Mouse (Mus musculus) kidney, embryonic 16.5 days (tissue): ENCODE data around the gene A1bg. TPM values are rescaled to one million over a fixed set of nuclear protein-coding genes. Genes with fewer than 3 reads are reported as not detected.
A peak's percentile ranks its signal among the peaks of the same experiment; 100 is the strongest.

Experiments used
- ATAC-seq: fragments of 200-750 bp; cut with Nextera tagmentation; 2 replicates; pipeline ENCODE4 v1.8.0; 2017; ENCODE audit warnings: moderate TSS enrichment; ENCODE audit not compliant: low FRiP score, low TSS enrichment
- H3K27ac ChIP-seq: fragments of 300-500 bp; sonication (generic); 2 replicates; pipeline ENCODE4 v1.5.1; 2014; ENCODE audit warnings: low read length
- H3K27me3 ChIP-seq: fragments of 300-500 bp; sonication (generic); 2 replicates; pipeline ENCODE4 v1.6.1; 2014; ENCODE audit warnings: low read length, control low read depth, mixed read lengths; ENCODE audit not compliant: insufficient read depth
- H3K36me3 ChIP-seq: fragments of 300-500 bp; sonication (generic); 2 replicates; pipeline ENCODE4 v1.6.1; 2014; ENCODE audit warnings: low read length, control low read depth, mixed read lengths; ENCODE audit not compliant: insufficient read depth
- H3K4me1 ChIP-seq: fragments of 300-500 bp; sonication (generic); 2 replicates; pipeline ENCODE4 v1.6.1; 2014; ENCODE audit warnings: low read length, control low read depth, mixed read lengths; ENCODE audit not compliant: insufficient read depth
- H3K4me2 ChIP-seq: fragments of 300-500 bp; sonication (generic); replicated peaks from 2 replicates; pipeline ENCODE4 v1.6.1; 2014; ENCODE audit warnings: low read depth, low read length
- H3K4me3 ChIP-seq: fragments of 300-500 bp; sonication (generic); 2 replicates; pipeline ENCODE4 v1.5.1; 2014; ENCODE audit warnings: mild to moderate bottlenecking, low read length
- H3K9ac ChIP-seq: fragments of 300-500 bp; sonication (generic); replicated peaks from 2 replicates; pipeline ENCODE4 v1.6.1; 2014; ENCODE audit warnings: low read length
- H3K9me3 ChIP-seq: fragments of 300-500 bp; sonication (generic); 2 replicates; pipeline ENCODE4 v1.6.1; 2016; ENCODE audit warnings: low read length, control low read depth
- WGBS: fragments of 180-500 bp; shearing (Covaris S2); extraction: QIAGEN DNeasy Blood & Tissue Kit; methylation state at CpG from one replicate; pipeline ENCODE4 v1.1.7; 2014; 5-methylcytosine and 5-hydroxymethylcytosine counted together
- polyA plus RNA-seq: library from polyadenylated mRNA; unstranded; fragments of >200 nt; fragmentation: Nextera tagmentation; extraction: Ambion mirVana; gene quantifications from 2 replicates; pipeline ENCODE4 v1.2.1, GENCODE M21; 2015

A1bg gene
- not detected in 2 replicates for polyA plus RNA-seq

GRCm38 (mm10) chr15:60922912-60923311 lies at the start of gene A1bg:
Gene A1bg, minus strand, starts transcription at chr15:60923012.
- Histone ChIP-seq H3K9me3 (no peaks in the 10 kb centered on the region), H3K9ac (no peak within 1 kb of the TSS), H3K36me3 (no peaks in the 10 kb centered on the region), H3K27ac (no peak within 1 kb of the TSS), H3K27me3 (no peaks in the 10 kb centered on the region), H3K4me3 (no peak within 1 kb of the TSS), H3K4me2 (no peak within 1 kb of the TSS), H3K4me1 (no peaks in the 10 kb centered on the region)
- ATAC-seq: no peak

- Histone ChIP-seq H3K27ac (no peak overlapping the region), H3K4me1 (peaks cover 5% of the 10 kb centered on the region; the same call in 1 of the 2 replicates), H3K4me2 (no peak overlapping the region), H3K27me3 (0 out of 2 replicates have a peak, but pooled peaks cover 2% of the 10 kb centered on the region), H3K36me3 (no peaks in the 10 kb centered on the region), H3K9me3 (no peaks in the 10 kb centered on the region), H3K4me3 (no peak overlapping the region), H3K9ac (no peak overlapping the region)
- no peak for ATAC-seq
- WGBS: 50% methylated on average over 1 of the region's 1 CpGs
These were observed 45.7 kb upstream of the A1bg start for GRCm38 (mm10) chr15:60968549-60968861.

DNA sequence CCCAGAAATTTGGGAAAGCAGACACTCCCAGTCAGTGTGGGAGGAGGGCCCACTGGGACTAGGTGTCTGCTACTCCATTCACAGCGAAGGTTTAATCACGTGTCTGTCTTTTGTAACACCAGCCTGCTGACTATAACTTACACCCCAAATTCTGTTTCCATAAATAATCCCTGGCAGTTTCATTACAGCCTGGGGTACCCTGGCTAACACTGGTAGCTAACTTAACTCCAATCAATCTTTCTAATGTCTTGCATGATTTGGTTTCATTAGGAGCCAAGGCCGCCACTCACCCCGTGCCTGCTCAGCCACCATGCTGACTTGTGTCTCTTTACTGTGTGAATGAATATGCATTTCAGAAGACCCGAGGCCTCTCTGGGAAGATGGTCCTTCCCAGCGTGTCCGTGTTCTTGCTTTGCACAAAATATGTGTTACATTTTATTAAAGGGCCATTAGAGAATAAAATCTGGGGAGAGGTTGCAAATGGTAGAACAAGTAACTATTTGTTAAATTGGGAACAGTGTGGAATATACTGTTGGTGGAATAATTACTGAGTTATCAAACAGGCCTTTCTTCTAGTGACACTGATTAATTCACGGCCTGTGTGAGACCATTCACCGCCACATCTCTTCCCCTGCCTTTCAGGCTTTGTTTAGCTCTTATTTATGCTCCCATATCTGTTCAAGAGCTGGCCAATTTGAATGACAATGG lies 45.2 kb upstream of the A1bg start:
- ATAC-seq: peak; percentile 84
- H3K9ac ChIP-seq: no peak overlapping the region
- no peak overlapping the region for H3K4me3 ChIP-seq
- H3K27ac ChIP-seq: no peak overlapping the region
- H3K4me1 ChIP-seq: peaks cover 5% of the 10 kb centered on the region; the same call in 1 of the 2 replicates
- H3K27me3 ChIP-seq: 0 out of 2 replicates have a peak, but pooled peaks cover 2% of the 10 kb centered on the region
- 30% methylated on average over 9 of the region's 9 CpGs for whole genome bisulfite sequencing
- H3K36me3 ChIP-seq: no peaks in the 10 kb centered on the region
- no peak overlapping the region for H3K4me2 ChIP-seq
- no peaks in the 10 kb centered on the region for H3K9me3 ChIP-seq

DNA sequence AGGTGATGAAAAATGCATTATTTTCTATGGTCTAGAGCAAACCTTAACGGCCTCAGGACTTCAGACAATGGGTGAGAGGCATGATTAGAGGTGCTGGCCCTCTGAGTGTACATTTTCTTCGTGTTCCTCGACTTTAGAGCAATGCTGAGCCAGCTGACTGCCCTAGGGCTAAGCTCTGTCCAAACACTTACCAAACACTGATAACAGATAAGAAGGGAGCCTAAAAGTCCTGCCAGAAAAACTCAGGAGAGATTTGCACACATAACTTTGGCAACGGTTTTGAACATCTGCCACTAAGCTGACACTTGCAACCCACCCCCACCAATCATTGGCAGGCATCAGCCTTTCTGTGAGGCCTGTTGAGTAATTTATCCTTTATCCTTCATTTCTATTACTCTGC lies 2.9 kb upstream of the A1bg start:
- no peak overlapping the region for H3K4me3 ChIP-seq
- no peak overlapping the region for H3K9ac ChIP-seq
- no peak overlapping the region for H3K4me2 ChIP-seq
- H3K27ac ChIP-seq: no peak overlapping the region
- no peaks in the 10 kb centered on the region for H3K9me3 ChIP-seq
- no peaks in the 10 kb centered on the region for H3K36me3 ChIP-seq
- H3K27me3 ChIP-seq: no peaks in the 10 kb centered on the region
- H3K4me1 ChIP-seq: no peaks in the 10 kb centered on the region
- WGBS: 70% methylated on average over 4 of the region's 4 CpGs
- ATAC-seq: no peak

DNA sequence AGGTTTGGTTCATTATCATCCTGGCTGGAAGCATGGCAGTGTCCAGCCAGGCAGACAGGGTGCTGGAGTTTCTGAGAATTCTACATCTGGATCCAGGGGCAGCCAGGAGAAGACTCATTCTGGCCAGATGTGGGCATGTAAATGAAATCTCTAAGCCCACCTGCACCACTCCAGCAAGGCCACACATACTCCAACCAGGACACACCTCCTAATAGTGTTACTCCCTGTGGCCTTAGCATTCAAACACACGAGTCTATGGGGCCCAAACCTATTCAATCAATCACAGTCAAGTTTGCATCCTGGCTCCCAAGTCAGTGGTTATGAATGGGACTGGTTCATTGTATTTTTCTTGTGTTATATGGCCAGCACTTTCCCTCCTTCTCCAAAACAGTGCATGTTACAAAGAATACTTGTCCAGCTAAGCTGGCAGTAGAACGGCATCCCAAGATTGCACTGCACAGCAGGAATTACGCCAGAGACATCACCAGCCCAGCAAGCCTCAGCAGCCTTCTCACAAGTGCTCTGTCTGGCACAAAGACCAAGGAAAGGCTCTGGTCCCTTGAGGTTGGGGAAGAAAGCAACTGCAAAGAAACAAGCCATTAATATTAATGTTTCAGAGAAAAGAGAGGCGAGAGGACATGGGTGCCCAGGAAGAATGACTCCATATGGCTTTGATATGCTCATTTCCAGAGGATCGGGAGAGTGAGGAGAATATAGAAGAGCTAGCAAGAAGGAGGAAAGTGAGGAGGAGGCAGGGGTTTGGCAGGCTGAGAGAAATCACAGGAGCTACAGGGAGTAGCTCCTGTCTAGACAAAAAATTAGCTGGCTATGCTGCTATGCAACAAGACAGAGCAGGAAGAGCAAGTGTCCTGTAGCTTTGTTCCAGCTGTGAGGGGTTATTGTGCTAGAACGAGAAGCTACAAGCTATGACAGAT lies 18.8 kb downstream of the A1bg start:
- Histone ChIP-seq H3K27me3 (no peaks in the 10 kb centered on the region), H3K9me3 (no peaks in the 10 kb centered on the region), H3K4me2 (no peak overlapping the region), H3K36me3 (no peaks in the 10 kb centered on the region), H3K9ac (no peak overlapping the region), H3K27ac (no peak overlapping the region), H3K4me1 (no peaks in the 10 kb centered on the region), H3K4me3 (no peak overlapping the region)
- 70% methylated on average over 6 of the region's 6 CpGs for WGBS
- ATAC-seq: no peak

DNA sequence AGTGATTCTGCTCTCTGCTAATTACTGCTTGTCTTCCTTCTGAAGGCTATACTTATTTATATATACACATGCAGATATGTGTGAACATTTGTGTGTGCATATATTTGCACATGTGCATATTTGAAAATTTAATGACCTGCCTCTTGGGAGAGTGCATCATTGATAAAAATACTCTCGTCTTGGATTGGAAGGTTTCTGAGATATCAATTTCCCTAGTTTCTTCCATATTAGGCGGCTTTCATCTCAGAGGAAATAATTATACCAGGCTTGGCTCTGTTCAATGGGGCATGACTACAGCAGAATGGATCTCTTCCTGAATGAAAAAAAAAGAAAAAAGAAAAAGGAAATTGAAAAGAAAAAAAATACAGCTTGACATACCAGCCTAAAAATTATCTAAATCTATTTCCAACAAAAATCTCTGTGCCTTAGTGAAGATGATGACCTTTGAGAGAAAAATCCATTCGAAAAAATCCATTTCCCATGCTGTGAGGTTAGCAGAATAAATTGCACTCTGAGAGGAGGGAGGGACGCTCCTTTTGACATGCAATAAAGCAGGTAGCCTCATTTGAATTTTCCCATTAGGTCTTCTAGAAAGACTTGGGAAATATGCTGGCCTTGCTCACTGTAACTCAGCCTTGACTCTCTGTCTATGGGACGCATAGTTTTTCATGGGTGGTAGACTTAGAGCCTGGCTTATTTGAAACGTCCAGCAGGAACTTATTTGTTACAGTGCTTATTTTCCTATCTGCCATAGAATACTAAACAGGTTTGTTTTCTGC lies 24.4 kb downstream of the A1bg start:
- WGBS: 34% methylated on average over 6 of the region's 6 CpGs
- Histone ChIP-seq H3K9ac (no peak overlapping the region), H3K4me1 (no peaks in the 10 kb centered on the region), H3K36me3 (no peaks in the 10 kb centered on the region), H3K9me3 (no peaks in the 10 kb centered on the region), H3K4me2 (no peak overlapping the region), H3K27me3 (no peaks in the 10 kb centered on the region), H3K4me3 (no peak overlapping the region), H3K27ac (no peak overlapping the region)
- no peak for ATAC-seq

- Histone ChIP-seq H3K36me3 (no peaks in the 10 kb centered on the region), H3K27me3 (no peaks in the 10 kb centered on the region), H3K9me3 (no peaks in the 10 kb centered on the region), H3K9ac (no peak overlapping the region), H3K27ac (no peak overlapping the region), H3K4me3 (no peak overlapping the region), H3K4me1 (no peaks in the 10 kb centered on the region), H3K4me2 (no peak overlapping the region)
- 71% methylated on average over 2 of the region's 2 CpGs for WGBS
- ATAC-seq: no peak
These were observed 26.8 kb downstream of the A1bg start for GRCm38 (mm10) chr15:60896040-60896439.

GRCm38 (mm10) chr15:60892976-60893463 lies 29.8 kb downstream of the A1bg start:
- ATAC-seq: no peak
- WGBS: 63% methylated on average over 3 of the region's 3 CpGs
- no peaks in the 10 kb centered on the region for H3K4me1 ChIP-seq
- H3K4me2 ChIP-seq: no peak overlapping the region
- no peak overlapping the region for H3K4me3 ChIP-seq
- H3K9ac ChIP-seq: no peak overlapping the region
- H3K27me3 ChIP-seq: no peaks in the 10 kb centered on the region
- H3K27ac ChIP-seq: no peak overlapping the region
- no peaks in the 10 kb centered on the region for H3K9me3 ChIP-seq
- H3K36me3 ChIP-seq: no peaks in the 10 kb centered on the region

DNA sequence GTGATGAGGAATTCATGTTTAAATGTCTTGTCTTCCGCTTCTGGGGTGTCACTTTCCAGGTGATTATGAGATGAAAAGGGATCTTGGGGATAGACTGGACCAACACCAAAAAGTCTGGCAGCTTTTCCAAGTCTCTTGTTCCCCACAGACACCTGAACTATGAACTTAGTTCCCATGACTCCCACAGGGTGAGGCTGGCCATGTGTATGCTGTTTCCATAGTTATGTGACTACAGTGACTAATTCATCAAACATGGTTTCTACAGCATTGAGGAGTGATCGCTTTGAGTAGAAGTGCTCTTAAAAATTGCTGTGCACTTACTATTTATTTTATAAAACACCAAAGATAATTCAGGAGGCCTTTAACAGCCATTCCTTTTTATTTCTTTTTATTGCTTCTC lies 34.1 kb downstream of the A1bg start:
- Histone ChIP-seq H3K4me2 (no peak overlapping the region), H3K4me1 (no peaks in the 10 kb centered on the region), H3K9ac (no peak overlapping the region), H3K27ac (no peak overlapping the region), H3K4me3 (no peak overlapping the region), H3K27me3 (no peaks in the 10 kb centered on the region), H3K9me3 (no peaks in the 10 kb centered on the region), H3K36me3 (no peaks in the 10 kb centered on the region)
- WGBS: 86% methylated on average over 2 of the region's 2 CpGs
- ATAC-seq: no peak
